Mouse (Mus musculus) frontal cortex, adult (tissue): ENCODE results near the gene Zpbp2.

ENCODE experiments used
- ATAC-seq: cut with Nextera tagmentation; 2 replicates; pipeline ENCODE4 v1.9.2; 2017; ENCODE audit warnings: mild to moderate bottlenecking, moderate library complexity, mixed read lengths; ENCODE audit not compliant: low TSS enrichment

Zpbp2 gene

GRCm38 (mm10) chr11:98555124-98555700 is 4.3 kb downstream of the Zpbp2 start:
- no peak for ATAC-seq

GRCm38 (mm10) chr11:98560942-98561341 is 10.0 kb downstream of the Zpbp2 start:
- ATAC-seq = no peak

GRCm38 (mm10) chr11:98563025-98563424 is 12.1 kb downstream of the Zpbp2 start:
- no peak for ATAC-seq

GRCm38 (mm10) chr11:98563921-98564414 is 13.1 kb downstream of the Zpbp2 start:
- ATAC-seq = no peak

- no peak for ATAC-seq
These were observed 17.4 kb downstream of the Zpbp2 start for GRCm38 (mm10) chr11:98568326-98568725.

- no peak for ATAC-seq
These were observed 18.6 kb downstream of the Zpbp2 start for GRCm38 (mm10) chr11:98569461-98569860.

- ATAC-seq = no peak
These were observed 26.9 kb downstream of the Zpbp2 start for GRCm38 (mm10) chr11:98577776-98578175.

- ATAC-seq = no peak
These were observed 29.6 kb downstream of the Zpbp2 start for GRCm38 (mm10) chr11:98580301-98581121.

GRCm38 (mm10) chr11:98581286-98582029 is 30.6 kb downstream of the Zpbp2 start:
- ATAC-seq = no peak; the same call in 1 of the 2 replicates

GRCm38 (mm10) chr11:98582030-98582388 is 31.1 kb downstream of the Zpbp2 start:
- ATAC-seq = no peak

GRCm38 (mm10) chr11:98582551-98583264 is 31.8 kb downstream of the Zpbp2 start:
- ATAC-seq = no peak

- ATAC-seq = no peak
These were observed 32.3 kb downstream of the Zpbp2 start for GRCm38 (mm10) chr11:98583265-98583552.

- no peak for ATAC-seq
These were observed 32.7 kb downstream of the Zpbp2 start for GRCm38 (mm10) chr11:98583571-98583970.

GRCm38 (mm10) chr11:98584146-98584545 is 33.2 kb downstream of the Zpbp2 start:
- ATAC-seq = no peak

GRCm38 (mm10) chr11:98584629-98585177 is 33.8 kb downstream of the Zpbp2 start:
- ATAC-seq = no peak

GRCm38 (mm10) chr11:98586087-98586891 is 35.4 kb downstream of the Zpbp2 start:
- ATAC-seq = peak; percentile 24; the same call in 1 of the 2 replicates

- ATAC-seq = peak; percentile 97
These were observed 36.1 kb downstream of the Zpbp2 start, which contains the start of gene Ormdl3 for GRCm38 (mm10) chr11:98586892-98587563. Gene Ormdl3 (minus strand): TSS chr11:98587368.

GRCm38 (mm10) chr11:98587684-98588546 is 37.0 kb downstream of the Zpbp2 start:
- no peak for ATAC-seq

GRCm38 (mm10) chr11:98588833-98589281 is 38.0 kb downstream of the Zpbp2 start:
- ATAC-seq = no peak
